10 mouse cellular contexts compared by ENCODE assay signal in the genomic region with DNA sequence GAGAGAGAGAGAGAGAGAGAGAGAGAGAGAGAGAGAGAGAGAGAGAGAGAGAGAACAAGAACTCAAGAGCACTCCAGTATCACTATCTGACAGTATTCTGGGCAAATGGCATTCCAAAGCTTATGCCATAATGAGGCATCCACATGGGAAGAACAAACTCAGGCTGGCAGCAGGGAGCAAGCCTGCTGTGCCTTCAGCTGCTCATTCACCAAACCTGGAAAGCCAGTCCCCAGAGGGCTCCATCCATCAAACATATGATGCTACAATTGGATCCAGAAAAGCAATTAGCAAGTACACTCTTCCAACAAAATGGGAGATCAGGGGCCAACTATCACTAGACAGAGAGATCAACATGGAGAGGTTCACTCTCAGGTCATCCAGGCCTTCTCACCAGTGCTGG.
DNase-seq lines count a peak whose midpoint lies in the region; TF ChIP-seq lines count a peak whose summit lies in the region.
"Had no signal": no experiment of that assay in that cellular context is flagged by ENCODE, and none has a peak within 500 bp of the region (broad histone marks: within the 10 kb centered on the region; RNA-seq: fewer than 3 reads in every experiment).

No protein-coding gene starts in this region.

- TF ChIP-seq CTCF in left cerebral cortex, adult 2 months (IDR thresholded peaks at IDR 0.05), result no peak

- peak; percentile 65 for DNase-seq in left cerebral cortex, postnatal 4 days
- no peak for DNase-seq in left cerebral cortex, adult 2 months (ENCODE audit: extremely low spot score in 1 of 2, low spot score in 2 of 2)
- DNase-seq in cerebellum, adult 11-12 months, result peak; percentile 78
- DNase-seq in cerebellum, postnatal 14 days, result peak; percentile 71 to 83
- DNase-seq in mesoderm, embryonic 11.5 days (ENCODE audit: low read depth, low spot score), result peak; percentile 45
- DNase-seq in kidney, postnatal 14 days, result no peak
- DNase-seq in kidney, adult 9 months, result no peak
- DNase-seq: adrenal gland, adult 2 months; lung, embryonic 14.5 days had no signal

- no peak overlapping the region for H3K4me3 ChIP-seq in left cerebral cortex, adult 2 months
- H3K4me3 ChIP-seq: intestine, embryonic 15.5 days had no signal

- no peak overlapping the region for H3K27ac ChIP-seq in left cerebral cortex, adult 2 months
- H3K27ac ChIP-seq: intestine, embryonic 15.5 days had no signal

- intact Hi-C loops in left cerebral cortex, postnatal 4 days (cut with DNase I), result no loop called here
- intact Hi-C loops in left cerebral cortex, adult 2 months (cut with DNase I), result no loop called here

Comparison
In these comparisons a context has a peak if more than half of its experiments do, and no peak if none do; other contexts are left out.
1. DNase-seq: peak in left cerebral cortex, postnatal 4 days (single experiment), cerebellum, adult 11-12 months (single experiment), cerebellum, postnatal 14 days (2 of 2) and mesoderm, embryonic 11.5 days (single experiment); none in left cerebral cortex, adult 2 months (0 of 2), kidney, postnatal 14 days (single experiment) and kidney, adult 9 months (single experiment).